Mouse (Mus musculus): ENCODE measurements around the gene Pdia5. TPM values are rescaled to one million over a fixed set of nuclear protein-coding genes. Genes with fewer than 3 reads are reported as not detected.

Pdia5 gene
- total and polyA plus RNA-seq, 3 experiments = not detected

- no peak for DNase-seq (ENCODE audit: low read depth, low spot score)
- H3K27ac ChIP-seq (ENCODE audit: control insufficient read depth, low read depth, low read length) = no peak overlapping the region
- no peak overlapping the region for H3K4me3 ChIP-seq (ENCODE audit: control insufficient read depth in 1 of 2, insufficient read depth in 1 of 2, low read depth in 2 of 2, low read length in 2 of 2)
- no peaks in the 10 kb centered on the region for H3K27me3 ChIP-seq (ENCODE audit: control insufficient read depth in 1 of 2, insufficient read depth in 2 of 2, low read length in 2 of 2)
- H3K4me1 ChIP-seq (ENCODE audit: control insufficient read depth in 1 of 2, insufficient read depth in 2 of 2, low read length in 2 of 2) = no peaks in the 10 kb centered on the region
- no peaks in the 10 kb centered on the region for H3K36me3 ChIP-seq (ENCODE audit: control insufficient read depth in 1 of 2, insufficient read depth in 2 of 2, low read length in 2 of 2)
- H3K9ac ChIP-seq (ENCODE audit: control insufficient read depth, low read depth, low read length, poor library complexity, severe bottlenecking) = no peak overlapping the region
- H3K9me3 ChIP-seq (replicated peaks; ENCODE audit: insufficient read depth, low read length) = no peaks in the 10 kb centered on the region
- TF ChIP-seq ELF1 (IDR thresholded peaks at IDR 0.05; ENCODE audit: low read depth, low read length) (no peak), POLR2A (IDR thresholded peaks at IDR 0.05; ENCODE audit: control insufficient read depth in 1 of 2, insufficient read depth in 1 of 2, low read depth in 1 of 2, low read length in 2 of 2, poor library complexity in 1 of 2) (no peak), JUND (IDR thresholded peaks at IDR 0.05; ENCODE audit: low read depth, low read length) (no peak), SMC3 (IDR thresholded peaks at IDR 0.05; ENCODE audit: low read depth, low read length) (no peak), CTCF (IDR thresholded peaks at IDR 0.05 in 2 of 3, conservative IDR thresholded peaks at IDR 0.05 in 1 of 3; ENCODE audit: control insufficient read depth in 1 of 3, insufficient read depth in 1 of 3, low read depth in 2 of 3, low read length in 3 of 3, poor library complexity in 1 of 3, severe bottlenecking in 1 of 3) (no peak), MAFK (IDR thresholded peaks at IDR 0.05; ENCODE audit: borderline replicate concordance, low read depth, low read length) (no peak), ETS1 (IDR thresholded peaks at IDR 0.05; ENCODE audit: low read depth, low read length) (no peak), GABPA (IDR thresholded peaks at IDR 0.05; ENCODE audit: low read depth, low read length) (no peak), KAT2A (conservative IDR thresholded peaks at IDR 0.05; ENCODE audit: low read depth, low read length) (no peak), POLR2AphosphoS2 (IDR thresholded peaks at IDR 0.05; ENCODE audit: low read length) (no peak), UBTF (IDR thresholded peaks at IDR 0.05; ENCODE audit: borderline replicate concordance, insufficient read depth, low read depth, low read length) (no peak), POLR2AphosphoS5 (IDR thresholded peaks at IDR 0.05; ENCODE audit: borderline replicate concordance, low read depth, low read length) (no peak)
- no peaks in the 10 kb centered on the region for H3K79me2 ChIP-seq (ENCODE audit: control insufficient read depth, insufficient read depth, low read length, poor library complexity)
Measured at GRCm38 (mm10) chr16:35424926-35425325, 65.7 kb downstream of the Pdia5 start.

- no peak for DNase-seq (ENCODE audit: low read depth, low spot score)
Measured at GRCm38 (mm10) chr16:35423250-35424139, 67.2 kb downstream of the Pdia5 start.

More at GRCm38 (mm10) chr16:35423250-35424139, 67.2 kb downstream of the Pdia5 start:
- Histone ChIP-seq H3K4me1 (ENCODE audit: control insufficient read depth in 1 of 2, insufficient read depth in 2 of 2, low read length in 2 of 2) (no peaks in the 10 kb centered on the region), H3K79me2 (ENCODE audit: control insufficient read depth, insufficient read depth, low read length, poor library complexity) (no peaks in the 10 kb centered on the region), H3K9me3 (replicated peaks; ENCODE audit: insufficient read depth, low read length) (no peaks in the 10 kb centered on the region), H3K36me3 (ENCODE audit: control insufficient read depth in 1 of 2, insufficient read depth in 2 of 2, low read length in 2 of 2) (no peaks in the 10 kb centered on the region), H3K9ac (ENCODE audit: control insufficient read depth, low read depth, low read length, poor library complexity, severe bottlenecking) (no peak overlapping the region), H3K27me3 (ENCODE audit: control insufficient read depth in 1 of 2, insufficient read depth in 2 of 2, low read length in 2 of 2) (no peaks in the 10 kb centered on the region), H3K4me3 (ENCODE audit: control insufficient read depth in 1 of 2, insufficient read depth in 1 of 2, low read depth in 2 of 2, low read length in 2 of 2) (no peak overlapping the region), H3K27ac (ENCODE audit: control insufficient read depth, low read depth, low read length) (no peak overlapping the region)
- TF ChIP-seq SMC3 (IDR thresholded peaks at IDR 0.05; ENCODE audit: low read depth, low read length) (no peak), MAFK (IDR thresholded peaks at IDR 0.05; ENCODE audit: borderline replicate concordance, low read depth, low read length) (no peak), ZNF384 (IDR thresholded peaks at IDR 0.05; ENCODE audit: low read depth, low read length) (no peak), ZKSCAN1 (IDR thresholded peaks at IDR 0.05; ENCODE audit: low read depth, low read length) (no peak), HCFC1 (IDR thresholded peaks at IDR 0.05; ENCODE audit: low read depth, low read length) (no peak), POLR2AphosphoS2 (IDR thresholded peaks at IDR 0.05; ENCODE audit: low read length) (no peak), KAT2A (conservative IDR thresholded peaks at IDR 0.05; ENCODE audit: low read depth, low read length) (no peak)

All from MEL (cell line).